Mouse (Mus musculus) heart, adult 2 months (tissue): ENCODE data around the gene Ocrl.

Experiments
- CTCF ChIP-seq: fragments of 200-600 bp; IDR thresholded peaks from 2 replicates; pipeline ENCODE4 v1.8.1; 2022; ENCODE audit warnings: antibody characterized with exemption, mild to moderate bottlenecking, moderate library complexity
- EP300 ChIP-seq: fragments of 200-500 bp; IDR thresholded peaks from 2 replicates; pipeline ENCODE4 v1.6.1; 2011; ENCODE audit warnings: low read depth, low read length, control low read depth; ENCODE audit not compliant: insufficient read depth
- POLR2A ChIP-seq: fragments of 200-500 bp; IDR thresholded peaks from 2 replicates; pipeline ENCODE4 v1.6.1; 2011; ENCODE audit warnings: mild to moderate bottlenecking, low read depth, low read length, control low read depth; ENCODE audit not compliant: insufficient read depth

- TF ChIP-seq EP300 (no peak), CTCF (no peak), POLR2A (no peak)
Measured at GRCm38 (mm10) chrX:47892431-47893024, 19.7 kb upstream of the Ocrl start, which contains the start of gene Smarca1.
